Mouse (Mus musculus) thymus, postnatal 0 days (tissue): ENCODE data around the gene Phf20. TPM values are rescaled to one million over a fixed set of nuclear protein-coding genes. Genes with fewer than 3 reads are reported as not detected.
A peak's percentile ranks its signal among the peaks of the same experiment; 100 is the strongest.

Experiments
- DNase-seq: peaks from one replicate; pipeline ENCODE4 v3.0.0-alpha.2; 2015; ENCODE audit warnings: low spot score
- polyA plus RNA-seq: library from polyadenylated mRNA; unstranded; fragments of >200 nt; fragmentation: Nextera tagmentation; extraction: Ambion mirVana; gene quantifications from 2 replicates; pipeline ENCODE4 v1.2.1, GENCODE M21; 2015

Gene Phf20
- polyA plus RNA-seq, 1 experiment from 2014 or later = 62.7 TPM

- peak; percentile 81 for DNase-seq
Observed at GRCm38 (mm10) chr2:156312297-156312897, 116.1 kb downstream of the Phf20 start, which contains the start of the genes Cnbd2 and Scand1. TSS of gene Cnbd2 (plus strand) at chr2:156312299. TSS of gene Scand1 (minus strand) at chr2:156312704.

GRCm38 (mm10) chr2:156313153-156313552 lies 116.9 kb downstream of the Phf20 start:
- no peak for DNase-seq

- no peak for DNase-seq
Observed at GRCm38 (mm10) chr2:156314811-156315210, 118.5 kb downstream of the Phf20 start.

- no peak for DNase-seq
Observed at GRCm38 (mm10) chr2:156318491-156318890, 122.2 kb downstream of the Phf20 start.

- DNase-seq = no peak
Observed at GRCm38 (mm10) chr2:156321538-156321937, 125.3 kb downstream of the Phf20 start.

GRCm38 (mm10) chr2:156324116-156324588 lies 127.9 kb downstream of the Phf20 start:
- no peak for DNase-seq

- DNase-seq = no peak
Observed at GRCm38 (mm10) chr2:156324681-156325080, 128.4 kb downstream of the Phf20 start.

GRCm38 (mm10) chr2:156330681-156331080 lies 134.4 kb downstream of the Phf20 start:
- no peak for DNase-seq

GRCm38 (mm10) chr2:156331446-156331965 lies 135.2 kb downstream of the Phf20 start:
- DNase-seq = no peak

GRCm38 (mm10) chr2:156340078-156340477 lies 143.8 kb downstream of the Phf20 start:
- DNase-seq = no peak

- DNase-seq = no peak
Observed at GRCm38 (mm10) chr2:156344775-156345532, 148.7 kb downstream of the Phf20 start.

GRCm38 (mm10) chr2:156348812-156349211 lies 152.5 kb downstream of the Phf20 start:
- no peak for DNase-seq

- no peak for DNase-seq
Observed at GRCm38 (mm10) chr2:156349286-156349848, 153.1 kb downstream of the Phf20 start.

GRCm38 (mm10) chr2:156351243-156351642 lies 155.0 kb downstream of the Phf20 start:
- DNase-seq = no peak

GRCm38 (mm10) chr2:156352413-156353165 lies 156.3 kb downstream of the Phf20 start:
- DNase-seq = no peak

GRCm38 (mm10) chr2:156353265-156353692 lies 157.0 kb downstream of the Phf20 start:
- DNase-seq = no peak

GRCm38 (mm10) chr2:156356031-156356430 lies 159.8 kb downstream of the Phf20 start:
- DNase-seq = no peak
